Mouse (Mus musculus): ENCODE measurements at regions not wholly inside any gene's neighbourhood (a gene's known extent, or its start where the extent isn't known, plus 50 kb on each side); places are given as distances from the start of the nearest gene placed in this dataset.

GRCm38 (mm10) chr13:83452987-83453386 lies 50.8 kb upstream of the Mef2c start:
- TF ChIP-seq CTCF (IDR thresholded peaks at IDR 0.05; ENCODE audit: low read depth, low read length) (no peak), POLR2A (IDR thresholded peaks at IDR 0.05; ENCODE audit: extremely low read depth, insufficient read depth, low read length) (no peak)
- Histone ChIP-seq H3K27me3 (ENCODE audit: control insufficient read depth, insufficient read depth, low read length) (no peaks in the 10 kb centered on the region), H3K4me1 (ENCODE audit: control insufficient read depth, insufficient read depth, low read length) (no peaks in the 10 kb centered on the region), H3K79me2 (ENCODE audit: control insufficient read depth, insufficient read depth, low read length) (no peaks in the 10 kb centered on the region), H3K27ac (replicated peaks; ENCODE audit: insufficient read depth, low read depth, low read length) (no peak overlapping the region), H3K9ac (ENCODE audit: low read depth, low read length) (no peak overlapping the region), H3K36me3 (ENCODE audit: control insufficient read depth, insufficient read depth, low read length) (no peaks in the 10 kb centered on the region), H3K4me3 (ENCODE audit: insufficient read depth, low read depth, low read length) (no peak overlapping the region)
- WGBS, result 80% methylated on average over 4 of the region's 4 CpGs
- no peak for DNase-seq (ENCODE audit: extremely low read depth, low read depth, low spot score)

All from liver, adult 2 months (tissue).